Mouse (Mus musculus): ENCODE data around the gene Aph1c. TPM values are rescaled to one million over a fixed set of nuclear protein-coding genes. Genes with fewer than 3 reads are reported as not detected.
"Not testable (repeated sequence)": the region's sequence is repeated elsewhere in the genome, so short reads cannot be mapped to it uniquely, and the experiment has no call there.

Gene Aph1c
- polyA plus RNA-seq, 1 experiment = not detected

DNA sequence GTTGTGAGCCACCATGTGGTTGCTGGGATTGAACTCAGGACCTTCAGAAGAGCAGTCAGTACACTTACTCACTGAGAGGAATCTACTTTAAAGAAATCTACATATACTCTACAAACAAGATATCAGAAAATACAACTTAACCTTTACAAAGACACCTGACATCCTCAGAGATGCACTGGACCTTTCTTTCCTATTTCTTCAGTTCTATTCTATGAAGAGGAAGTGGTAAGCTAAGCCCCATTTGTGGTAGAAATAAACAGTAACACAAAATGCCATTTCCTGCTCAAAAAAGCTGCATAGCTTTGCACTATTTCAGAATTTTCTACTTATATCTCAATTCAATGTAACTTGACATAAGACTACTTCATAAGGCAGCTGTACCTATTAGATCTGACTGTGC lies 39.0 kb upstream of the Aph1c start:
- no peak for TF ChIP-seq CTCF (IDR thresholded peaks at IDR 0.05; ENCODE audit: insufficient read depth, low read depth, low read length)
- no peak for TF ChIP-seq POLR2A (IDR thresholded peaks at IDR 0.05; ENCODE audit: insufficient read depth, low read depth, low read length)
- Histone ChIP-seq H3K4me1 (ENCODE audit: control insufficient read depth, insufficient read depth, low read length) (no peaks in the 10 kb centered on the region), H3K27ac (ENCODE audit: insufficient read depth, low read depth, low read length) (no peak overlapping the region), H3K4me3 (ENCODE audit: insufficient read depth, low read depth, low read length) (no peak overlapping the region)

- not testable (repeated sequence) for H3K4me3 ChIP-seq (ENCODE audit: insufficient read depth, low read depth, low read length); H3K27ac ChIP-seq (ENCODE audit: insufficient read depth, low read depth, low read length); H3K4me1 ChIP-seq (ENCODE audit: control insufficient read depth, insufficient read depth, low read length)
- 87% methylated on average over 2 of the region's 2 CpGs for WGBS
These were observed 38.5 kb upstream of the Aph1c start for GRCm38 (mm10) chr9:66873009-66873408.

GRCm38 (mm10) chr9:66872015-66872727 lies 37.6 kb upstream of the Aph1c start:
- H3K4me1 ChIP-seq (ENCODE audit: control insufficient read depth, insufficient read depth, low read length) = no peaks in the 10 kb centered on the region
- no peak overlapping the region for H3K27ac ChIP-seq (ENCODE audit: insufficient read depth, low read depth, low read length)
- TF ChIP-seq CTCF (IDR thresholded peaks at IDR 0.05; ENCODE audit: insufficient read depth, low read depth, low read length) = no peak
- TF ChIP-seq POLR2A (IDR thresholded peaks at IDR 0.05; ENCODE audit: insufficient read depth, low read depth, low read length) = no peak
- no peak overlapping the region for H3K4me3 ChIP-seq (ENCODE audit: insufficient read depth, low read depth, low read length)
- WGBS = 76% methylated on average over 10 of the region's 10 CpGs

- Histone ChIP-seq H3K4me3 (ENCODE audit: insufficient read depth, low read depth, low read length) (no peak overlapping the region), H3K27ac (ENCODE audit: insufficient read depth, low read depth, low read length) (no peak overlapping the region), H3K4me1 (ENCODE audit: control insufficient read depth, insufficient read depth, low read length) (peaks cover 5% of the 10 kb centered on the region; the same call in 1 of the 2 replicates)
- TF ChIP-seq POLR2A (IDR thresholded peaks at IDR 0.05; ENCODE audit: insufficient read depth, low read depth, low read length) = no peak
- TF ChIP-seq CTCF (IDR thresholded peaks at IDR 0.05; ENCODE audit: insufficient read depth, low read depth, low read length) = no peak
- 53% methylated on average over 3 of the region's 3 CpGs for WGBS
These were observed 30.2 kb upstream of the Aph1c start for GRCm38 (mm10) chr9:66864708-66865107.

GRCm38 (mm10) chr9:66863456-66863855 lies 28.9 kb upstream of the Aph1c start:
- Histone ChIP-seq H3K4me1 (ENCODE audit: control insufficient read depth, insufficient read depth, low read length) (peaks cover 5% of the 10 kb centered on the region; the same call in 1 of the 2 replicates), H3K4me3 (ENCODE audit: insufficient read depth, low read depth, low read length) (no peak overlapping the region), H3K27ac (ENCODE audit: insufficient read depth, low read depth, low read length) (0 out of 2 replicates have a peak overlapping the region, but pooled peaks have one; percentile 26)
- no peak for TF ChIP-seq POLR2A (IDR thresholded peaks at IDR 0.05; ENCODE audit: insufficient read depth, low read depth, low read length)
- TF ChIP-seq CTCF (IDR thresholded peaks at IDR 0.05; ENCODE audit: insufficient read depth, low read depth, low read length) = no peak
- WGBS = 52% methylated on average over 3 of the region's 3 CpGs

- no peak for TF ChIP-seq POLR2A (IDR thresholded peaks at IDR 0.05; ENCODE audit: insufficient read depth, low read depth, low read length)
- no peak for TF ChIP-seq CTCF (IDR thresholded peaks at IDR 0.05; ENCODE audit: insufficient read depth, low read depth, low read length)
- WGBS = 93% methylated on average over 4 of the region's 4 CpGs
- H3K4me3 ChIP-seq (ENCODE audit: insufficient read depth, low read depth, low read length) = no peak overlapping the region
- no peak overlapping the region for H3K27ac ChIP-seq (ENCODE audit: insufficient read depth, low read depth, low read length)
- H3K4me1 ChIP-seq (ENCODE audit: control insufficient read depth, insufficient read depth, low read length) = peaks cover 5% of the 10 kb centered on the region; the same call in 1 of the 2 replicates
These were observed 27.7 kb upstream of the Aph1c start for GRCm38 (mm10) chr9:66862202-66862601.

- Histone ChIP-seq H3K27ac (ENCODE audit: insufficient read depth, low read depth, low read length) (peak overlapping the region; percentile 41; the same call in 1 of the 2 replicates), H3K4me3 (ENCODE audit: insufficient read depth, low read depth, low read length) (no peak overlapping the region), H3K4me1 (ENCODE audit: control insufficient read depth, insufficient read depth, low read length) (peaks cover 5% of the 10 kb centered on the region; the same call in 1 of the 2 replicates)
- no peak for TF ChIP-seq CTCF (IDR thresholded peaks at IDR 0.05; ENCODE audit: insufficient read depth, low read depth, low read length)
- no peak for TF ChIP-seq POLR2A (IDR thresholded peaks at IDR 0.05; ENCODE audit: insufficient read depth, low read depth, low read length)
- WGBS = 26% methylated on average over 5 of the region's 5 CpGs
These were observed 26.7 kb upstream of the Aph1c start for GRCm38 (mm10) chr9:66861104-66861767.

DNA sequence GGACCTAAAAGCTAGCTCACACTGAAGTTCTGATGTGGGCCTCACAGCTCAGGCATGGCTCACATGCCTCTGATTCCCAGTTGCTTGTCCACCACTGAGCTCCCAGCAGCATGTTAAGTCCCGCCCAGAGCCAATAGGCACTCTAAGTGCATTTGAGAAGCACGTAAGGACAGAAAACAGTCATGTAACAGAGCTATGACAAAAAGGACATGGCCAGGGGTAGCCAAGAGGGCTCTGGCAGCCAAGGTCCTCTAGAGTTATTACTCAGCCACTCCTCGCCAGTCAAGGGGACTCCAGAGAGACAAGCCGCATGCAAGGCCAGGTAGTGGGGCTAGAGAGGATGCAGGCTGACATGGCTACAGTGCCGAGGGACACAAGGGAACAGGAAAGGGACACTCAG lies 25.0 kb upstream of the Aph1c start:
- WGBS = 94% methylated on average over 5 of the region's 5 CpGs

DNA sequence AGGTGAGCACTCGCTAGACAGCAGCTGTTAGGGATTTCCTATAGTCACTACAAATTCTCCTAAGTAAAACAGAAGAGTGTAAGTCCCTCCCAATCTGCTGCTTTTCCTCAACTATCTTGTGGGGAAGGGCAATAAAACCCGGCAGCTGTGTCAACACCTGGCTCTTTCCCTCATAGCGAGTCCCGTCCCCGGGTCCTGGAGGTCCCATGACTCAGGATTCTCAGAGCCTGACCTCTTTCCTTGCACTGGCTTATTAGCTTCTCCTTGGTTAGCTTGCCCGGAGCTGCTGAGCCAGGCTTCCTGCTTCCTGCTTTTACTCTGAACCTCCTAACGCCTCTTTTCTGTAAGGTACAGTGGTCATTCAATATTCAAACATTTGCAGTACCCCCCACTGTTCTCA lies 21.3 kb upstream of the Aph1c start:
- TF ChIP-seq CTCF (IDR thresholded peaks at IDR 0.05; ENCODE audit: insufficient read depth, low read depth, low read length) (no peak), POLR2A (IDR thresholded peaks at IDR 0.05; ENCODE audit: insufficient read depth, low read depth, low read length) (no peak)
- 77% methylated on average over 7 of the region's 7 CpGs for WGBS
- Histone ChIP-seq H3K4me1 (ENCODE audit: control insufficient read depth, insufficient read depth, low read length) (peaks cover 1% of the 10 kb centered on the region; the same call in 1 of the 2 replicates), H3K4me3 (ENCODE audit: insufficient read depth, low read depth, low read length) (no peak overlapping the region), H3K27ac (ENCODE audit: insufficient read depth, low read depth, low read length) (no peak overlapping the region)

More for the DNA sequence above, 25.0 kb upstream of the Aph1c start:
- TF ChIP-seq CTCF (IDR thresholded peaks at IDR 0.05; ENCODE audit: insufficient read depth, low read depth, low read length) (no peak), POLR2A (IDR thresholded peaks at IDR 0.05; ENCODE audit: insufficient read depth, low read depth, low read length) (no peak)
- no peak overlapping the region for H3K27ac ChIP-seq (ENCODE audit: insufficient read depth, low read depth, low read length)
- no peak overlapping the region for H3K4me3 ChIP-seq (ENCODE audit: insufficient read depth, low read depth, low read length)
- H3K4me1 ChIP-seq (ENCODE audit: control insufficient read depth, insufficient read depth, low read length) = peaks cover 5% of the 10 kb centered on the region; the same call in 1 of the 2 replicates

All from olfactory bulb, adult 2 months (tissue).